Mouse (Mus musculus): ENCODE data around the gene Pls1. TPM values are rescaled to one million over a fixed set of nuclear protein-coding genes. Genes with fewer than 3 reads are reported as not detected.

Gene Pls1
- polyA plus RNA-seq, 1 experiment from 2014 or later = 22.0 TPM

DNA sequence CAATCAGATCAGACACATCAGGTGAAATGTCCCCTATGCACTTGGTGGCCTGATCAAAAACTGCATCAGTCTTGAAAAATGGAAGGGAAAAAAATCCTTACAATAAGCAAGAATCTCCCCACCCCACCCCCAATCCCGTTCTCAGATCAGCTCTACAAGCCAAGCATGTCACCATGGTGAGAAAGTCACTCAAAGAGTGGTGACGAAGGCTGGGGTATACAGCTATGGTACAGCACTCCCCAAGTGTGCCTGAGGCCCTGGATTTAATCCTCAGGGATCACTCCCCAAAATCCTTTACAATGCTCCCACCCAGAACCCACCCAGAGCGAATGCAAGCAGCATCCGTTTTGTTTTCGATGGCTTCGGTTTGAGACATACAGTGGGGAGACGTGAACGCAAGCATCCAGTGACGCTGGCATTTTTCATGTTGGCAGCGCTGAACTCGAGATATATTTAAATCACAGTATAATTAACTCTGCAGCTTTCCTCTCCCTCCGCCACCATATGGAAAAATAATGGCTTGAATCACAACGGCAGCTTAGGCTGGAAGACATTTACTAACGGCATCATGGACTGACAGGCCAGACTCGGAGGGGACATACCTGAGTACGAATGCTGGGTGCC is 60.1 kb downstream of the Pls1 start:
- Histone ChIP-seq H3K9ac (replicated peaks; ENCODE audit: low read length) (no peak overlapping the region), H3K27ac (ENCODE audit: low read length) (no peak overlapping the region), H3K36me3 (ENCODE audit: insufficient read depth, low read length) (no peaks in the 10 kb centered on the region), H3K27me3 (ENCODE audit: insufficient read depth, low read length) (no peaks in the 10 kb centered on the region), H3K9me3 (ENCODE audit: low read length) (no peaks in the 10 kb centered on the region), H3K4me3 (ENCODE audit: low read length) (no peak overlapping the region), H3K4me2 (replicated peaks; ENCODE audit: low read depth, low read length) (no peak overlapping the region), H3K4me1 (ENCODE audit: insufficient read depth, low read length) (no peaks in the 10 kb centered on the region)
- whole genome bisulfite sequencing = 85% methylated on average over 16 of the region's 16 CpGs
- no peak for ATAC-seq (ENCODE audit: low FRiP score, low TSS enrichment)

DNA sequence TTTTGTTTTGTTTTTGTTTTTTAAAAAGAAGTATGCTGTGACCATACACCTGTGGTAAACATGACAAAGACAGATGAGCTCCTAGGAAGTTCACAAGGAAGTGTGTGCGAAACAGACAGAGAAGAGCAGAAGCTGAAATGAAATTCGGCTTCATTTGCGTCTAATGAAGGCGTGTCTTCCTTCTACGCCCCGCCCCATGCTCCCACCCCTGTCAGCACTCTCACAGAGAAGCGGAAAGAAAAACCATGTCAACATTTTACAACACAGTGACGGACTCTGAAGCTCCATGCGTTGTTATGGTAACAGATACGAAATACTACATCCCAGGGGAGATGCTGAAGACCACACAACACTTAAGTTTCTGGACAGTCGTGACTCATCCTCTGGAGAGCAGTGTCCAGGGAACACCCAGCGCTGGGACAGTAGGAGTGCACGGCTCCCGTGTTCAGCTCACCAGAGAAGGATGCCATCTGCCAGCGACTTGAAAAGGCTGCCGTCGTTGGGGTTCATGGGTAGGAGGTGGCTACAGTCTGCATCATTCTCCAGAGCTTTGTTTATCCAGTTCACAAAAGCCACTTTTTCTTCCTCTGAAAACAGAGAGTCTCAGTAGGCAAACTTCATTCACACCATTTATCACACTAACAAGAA is 61.3 kb downstream of the Pls1 start:
- Histone ChIP-seq H3K36me3 (ENCODE audit: insufficient read depth, low read length) (no peaks in the 10 kb centered on the region), H3K4me2 (replicated peaks; ENCODE audit: low read depth, low read length) (no peak overlapping the region), H3K4me3 (ENCODE audit: low read length) (no peak overlapping the region), H3K27ac (ENCODE audit: low read length) (no peak overlapping the region), H3K9ac (replicated peaks; ENCODE audit: low read length) (no peak overlapping the region), H3K27me3 (ENCODE audit: insufficient read depth, low read length) (no peaks in the 10 kb centered on the region), H3K4me1 (ENCODE audit: insufficient read depth, low read length) (no peaks in the 10 kb centered on the region), H3K9me3 (ENCODE audit: low read length) (no peaks in the 10 kb centered on the region)
- WGBS = 70% methylated on average over 17 of the region's 17 CpGs
- no peak for ATAC-seq (ENCODE audit: low FRiP score, low TSS enrichment)

DNA sequence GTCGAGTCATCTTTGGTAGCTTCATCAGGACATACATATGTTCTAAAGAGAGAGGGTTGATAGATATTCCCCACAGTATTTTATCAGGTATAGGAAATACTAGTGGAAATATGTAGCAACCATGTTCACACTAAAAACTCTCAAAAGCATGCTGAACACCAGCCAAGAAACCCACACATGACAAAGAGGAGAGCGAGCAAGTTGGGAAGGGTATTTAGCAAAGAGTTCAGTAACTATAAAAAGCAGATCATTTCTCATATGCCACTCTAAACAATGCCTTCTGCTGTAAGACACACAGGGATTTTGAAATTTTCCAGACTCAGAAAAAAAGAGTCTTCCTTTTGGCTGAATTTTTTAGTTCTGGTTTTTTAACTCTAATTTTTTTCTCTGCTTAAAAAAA is 73.4 kb downstream of the Pls1 start:
- WGBS = 88% methylated on average over 2 of the region's 2 CpGs
- Histone ChIP-seq H3K9me3 (ENCODE audit: low read length) (no peaks in the 10 kb centered on the region), H3K9ac (replicated peaks; ENCODE audit: low read length) (no peak overlapping the region), H3K4me3 (ENCODE audit: low read length) (no peak overlapping the region), H3K36me3 (ENCODE audit: insufficient read depth, low read length) (no peaks in the 10 kb centered on the region), H3K4me2 (replicated peaks; ENCODE audit: low read depth, low read length) (no peak overlapping the region), H3K27ac (ENCODE audit: low read length) (no peak overlapping the region), H3K27me3 (ENCODE audit: insufficient read depth, low read length) (no peaks in the 10 kb centered on the region), H3K4me1 (ENCODE audit: insufficient read depth, low read length) (no peaks in the 10 kb centered on the region)
- no peak for ATAC-seq (ENCODE audit: low FRiP score, low TSS enrichment)

DNA sequence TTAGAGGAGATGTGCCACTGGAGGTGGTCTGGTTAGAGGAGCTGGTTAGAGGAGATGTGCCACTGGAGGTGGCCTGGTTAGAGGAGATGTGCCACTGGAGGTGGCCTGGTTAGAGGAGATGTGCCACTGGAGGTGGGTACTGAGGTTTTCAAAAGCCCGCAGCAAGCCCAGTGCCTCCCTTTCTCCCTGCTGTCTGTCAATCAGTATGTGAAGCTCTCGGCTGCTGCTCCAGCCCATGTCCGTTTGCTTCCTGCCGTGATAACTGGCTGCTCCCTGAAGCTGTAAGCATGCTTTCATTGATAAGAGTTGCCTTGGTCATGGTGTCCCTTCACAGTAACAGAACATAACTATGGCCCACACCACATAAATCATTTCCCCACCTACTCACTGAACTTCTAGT is 81.9 kb downstream of the Pls1 start:
- Histone ChIP-seq H3K4me1 (ENCODE audit: insufficient read depth, low read length) (no peaks in the 10 kb centered on the region), H3K9ac (replicated peaks; ENCODE audit: low read length) (no peak overlapping the region), H3K4me2 (replicated peaks; ENCODE audit: low read depth, low read length) (no peak overlapping the region), H3K9me3 (ENCODE audit: low read length) (no peaks in the 10 kb centered on the region), H3K4me3 (ENCODE audit: low read length) (no peak overlapping the region), H3K36me3 (ENCODE audit: insufficient read depth, low read length) (no peaks in the 10 kb centered on the region), H3K27ac (ENCODE audit: low read length) (no peak overlapping the region), H3K27me3 (ENCODE audit: insufficient read depth, low read length) (no peaks in the 10 kb centered on the region)
- ATAC-seq (ENCODE audit: low FRiP score, low TSS enrichment) = no peak
- 82% methylated on average over 4 of the region's 4 CpGs for WGBS

DNA sequence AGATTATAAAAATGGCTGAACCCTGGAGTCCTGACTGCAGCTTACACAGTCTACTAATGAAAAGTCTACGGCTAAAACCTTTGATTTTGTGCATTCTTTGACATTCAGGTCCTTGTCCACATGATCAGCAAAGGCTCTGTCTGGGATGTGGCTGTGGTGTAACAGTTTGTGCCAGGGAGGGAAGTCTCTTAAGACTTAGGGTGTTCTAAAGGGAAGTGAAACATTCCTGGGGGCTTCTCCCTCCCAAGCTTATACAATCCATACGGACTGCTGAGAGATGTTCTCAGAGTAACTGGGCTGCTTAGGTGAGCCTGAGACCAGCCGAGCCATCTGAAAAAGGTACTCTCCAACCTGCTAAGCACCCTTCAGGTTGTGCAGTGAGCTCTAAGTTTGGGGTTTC is 82.9 kb downstream of the Pls1 start:
- no peaks in the 10 kb centered on the region for H3K27me3 ChIP-seq (ENCODE audit: insufficient read depth, low read length)
- ATAC-seq (ENCODE audit: low FRiP score, low TSS enrichment) = no peak
- H3K4me1 ChIP-seq (ENCODE audit: insufficient read depth, low read length) = no peaks in the 10 kb centered on the region
- WGBS = 90% methylated on average over 3 of the region's 3 CpGs
- H3K27ac ChIP-seq (ENCODE audit: low read length) = no peak overlapping the region
- no peak overlapping the region for H3K9ac ChIP-seq (replicated peaks; ENCODE audit: low read length)
- H3K36me3 ChIP-seq (ENCODE audit: insufficient read depth, low read length) = no peaks in the 10 kb centered on the region
- no peak overlapping the region for H3K4me2 ChIP-seq (replicated peaks; ENCODE audit: low read depth, low read length)
- no peak overlapping the region for H3K4me3 ChIP-seq (ENCODE audit: low read length)
- no peaks in the 10 kb centered on the region for H3K9me3 ChIP-seq (ENCODE audit: low read length)

DNA sequence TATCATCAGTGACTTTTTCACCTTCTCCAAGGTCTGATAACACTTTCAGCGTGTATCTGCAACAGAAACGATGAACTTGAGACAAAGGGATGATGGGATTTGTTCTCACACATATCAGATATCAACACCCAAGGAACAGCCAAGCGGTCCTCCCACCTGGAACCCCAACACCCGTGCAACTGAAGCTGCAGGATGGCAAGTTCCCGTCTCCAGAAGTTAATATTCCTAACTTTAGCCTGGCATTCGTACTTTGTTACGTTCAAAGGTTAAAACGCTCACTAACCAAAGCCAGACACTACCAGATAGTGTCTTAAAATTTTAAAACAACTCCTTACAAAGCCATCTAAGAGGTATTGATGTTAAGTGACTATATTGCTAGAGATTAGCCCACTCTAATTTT is 83.7 kb downstream of the Pls1 start:
- H3K4me1 ChIP-seq (ENCODE audit: insufficient read depth, low read length) = no peaks in the 10 kb centered on the region
- H3K4me3 ChIP-seq (ENCODE audit: low read length) = no peak overlapping the region
- H3K27me3 ChIP-seq (ENCODE audit: insufficient read depth, low read length) = no peaks in the 10 kb centered on the region
- H3K36me3 ChIP-seq (ENCODE audit: insufficient read depth, low read length) = no peaks in the 10 kb centered on the region
- H3K4me2 ChIP-seq (replicated peaks; ENCODE audit: low read depth, low read length) = no peak overlapping the region
- H3K9me3 ChIP-seq (ENCODE audit: low read length) = no peaks in the 10 kb centered on the region
- H3K9ac ChIP-seq (replicated peaks; ENCODE audit: low read length) = no peak overlapping the region
- no peak overlapping the region for H3K27ac ChIP-seq (ENCODE audit: low read length)
- no peak for ATAC-seq (ENCODE audit: low FRiP score, low TSS enrichment)
- WGBS = 71% methylated on average over 8 of the region's 8 CpGs

DNA sequence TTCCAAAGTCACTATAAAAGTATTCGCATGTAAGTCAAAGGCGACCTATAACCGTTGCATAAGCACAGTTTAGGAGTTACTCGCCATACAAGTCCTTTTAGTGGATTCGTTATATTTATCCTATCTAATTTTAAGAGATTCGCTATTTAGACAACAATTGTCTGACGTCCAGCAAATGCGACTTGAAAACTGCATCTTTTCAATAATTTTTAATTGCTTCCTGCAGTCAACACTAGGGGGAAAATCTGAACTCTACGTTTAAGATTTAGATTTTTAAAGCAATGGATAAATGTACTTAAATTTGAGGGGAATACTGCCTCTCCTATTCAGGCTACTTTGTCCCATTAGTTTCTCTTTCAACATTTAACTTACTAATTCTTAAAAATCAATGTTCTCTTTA is 94.4 kb downstream of the Pls1 start:
- no peak overlapping the region for H3K27ac ChIP-seq (ENCODE audit: low read length)
- peaks cover 11% of the 10 kb centered on the region for H3K4me1 ChIP-seq (ENCODE audit: insufficient read depth, low read length)
- peaks cover 11% of the 10 kb centered on the region for H3K27me3 ChIP-seq (ENCODE audit: insufficient read depth, low read length)
- H3K4me3 ChIP-seq (ENCODE audit: low read length) = peak overlapping the region; percentile 85
- 42% methylated on average over 9 of the region's 9 CpGs for WGBS
- H3K9me3 ChIP-seq (ENCODE audit: low read length) = no peaks in the 10 kb centered on the region
- H3K36me3 ChIP-seq (ENCODE audit: insufficient read depth, low read length) = no peaks in the 10 kb centered on the region
- peak overlapping the region; percentile 97 for H3K4me2 ChIP-seq (replicated peaks; ENCODE audit: low read depth, low read length)
- no peak for ATAC-seq (ENCODE audit: low FRiP score, low TSS enrichment)
- H3K9ac ChIP-seq (replicated peaks; ENCODE audit: low read length) = no peak overlapping the region

DNA sequence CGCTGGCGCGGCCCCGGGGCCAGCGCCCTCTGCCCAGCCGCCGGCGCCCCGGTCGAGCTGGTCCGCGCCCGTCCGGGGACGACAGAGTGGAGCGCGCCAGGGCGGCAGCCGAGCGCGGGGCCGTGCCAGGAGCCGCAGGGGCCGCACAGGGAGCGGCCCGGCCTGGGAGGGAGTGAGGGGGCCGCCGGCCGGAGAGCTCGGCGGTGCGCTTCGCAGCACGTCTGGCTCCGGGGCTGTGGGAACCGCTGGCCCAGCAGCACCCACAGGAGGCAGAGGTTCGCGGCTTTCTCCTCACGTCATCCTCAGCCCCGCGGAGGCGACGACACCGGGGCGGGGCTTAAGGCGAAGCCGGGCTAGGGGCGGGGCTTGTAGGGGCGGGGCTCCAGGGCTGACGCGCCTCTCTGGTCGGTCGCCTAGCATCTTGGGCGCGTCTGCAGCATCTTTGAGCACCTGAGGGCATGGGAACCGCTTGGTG is 95.0 kb downstream of the Pls1 start, which contains the start of gene Trpc1:
Gene Trpc1 (minus strand): TSS at position 339 of the 475 bp plus-strand sequence.
- no peaks in the 10 kb centered on the region for H3K36me3 ChIP-seq (ENCODE audit: insufficient read depth, low read length)
- H3K4me2 ChIP-seq (replicated peaks; ENCODE audit: low read depth, low read length) = peak within 1 kb of the TSS; percentile 97
- H3K9ac ChIP-seq (replicated peaks; ENCODE audit: low read length) = peak within 1 kb of the TSS; percentile 86
- under 1% methylated on average over 50 of the region's 56 CpGs for WGBS
- no peaks in the 10 kb centered on the region for H3K9me3 ChIP-seq (ENCODE audit: low read length)
- H3K4me1 ChIP-seq (ENCODE audit: insufficient read depth, low read length) = peaks cover 11% of the 10 kb centered on the region
- peak within 1 kb of the TSS; percentile 85 for H3K4me3 ChIP-seq (ENCODE audit: low read length)
- peaks cover 11% of the 10 kb centered on the region for H3K27me3 ChIP-seq (ENCODE audit: insufficient read depth, low read length)
- H3K27ac ChIP-seq (ENCODE audit: low read length) = 0 out of 2 replicates have a peak within 1 kb of the TSS, but pooled peaks have one; percentile 10
- ATAC-seq (ENCODE audit: low FRiP score, low TSS enrichment) = peak; percentile 98

DNA sequence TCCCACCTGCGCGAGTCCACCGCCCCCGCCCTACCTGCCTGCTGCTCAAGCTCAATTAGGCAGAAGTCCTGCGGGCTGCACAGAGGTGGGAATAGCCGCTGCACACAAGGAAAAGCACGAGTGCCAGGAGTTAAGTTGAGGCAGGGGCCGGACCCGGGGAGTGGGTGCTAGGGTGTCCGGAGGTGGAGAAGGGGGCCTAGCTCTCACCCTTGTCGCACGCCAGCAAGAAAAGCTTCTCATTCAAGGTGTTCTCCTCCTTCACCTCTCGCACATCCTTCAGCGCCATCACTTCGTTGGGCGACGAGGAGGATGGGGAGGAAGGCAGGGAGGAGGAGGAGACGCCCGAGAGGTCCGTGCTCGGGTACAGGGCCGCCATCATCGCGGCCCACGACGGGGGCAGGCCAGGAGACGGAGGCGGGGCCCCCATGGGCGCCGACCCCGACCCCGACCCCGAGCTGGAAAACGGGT is 95.6 kb downstream of the Pls1 start:
- H3K4me3 ChIP-seq (ENCODE audit: low read length) = peak overlapping the region; percentile 85
- H3K4me1 ChIP-seq (ENCODE audit: insufficient read depth, low read length) = peaks cover 11% of the 10 kb centered on the region
- H3K36me3 ChIP-seq (ENCODE audit: insufficient read depth, low read length) = no peaks in the 10 kb centered on the region
- peak; percentile 69; the same call in 1 of the 2 replicates for ATAC-seq (ENCODE audit: low FRiP score, low TSS enrichment)
- H3K9me3 ChIP-seq (ENCODE audit: low read length) = no peaks in the 10 kb centered on the region
- 0 out of 2 replicates have a peak overlapping the region, but pooled peaks have one; percentile 10 for H3K27ac ChIP-seq (ENCODE audit: low read length)
- peak overlapping the region; percentile 97 for H3K4me2 ChIP-seq (replicated peaks; ENCODE audit: low read depth, low read length)
- H3K9ac ChIP-seq (replicated peaks; ENCODE audit: low read length) = peak overlapping the region; percentile 86
- 1% methylated on average over 27 of the region's 34 CpGs for WGBS
- peaks cover 11% of the 10 kb centered on the region for H3K27me3 ChIP-seq (ENCODE audit: insufficient read depth, low read length)

DNA sequence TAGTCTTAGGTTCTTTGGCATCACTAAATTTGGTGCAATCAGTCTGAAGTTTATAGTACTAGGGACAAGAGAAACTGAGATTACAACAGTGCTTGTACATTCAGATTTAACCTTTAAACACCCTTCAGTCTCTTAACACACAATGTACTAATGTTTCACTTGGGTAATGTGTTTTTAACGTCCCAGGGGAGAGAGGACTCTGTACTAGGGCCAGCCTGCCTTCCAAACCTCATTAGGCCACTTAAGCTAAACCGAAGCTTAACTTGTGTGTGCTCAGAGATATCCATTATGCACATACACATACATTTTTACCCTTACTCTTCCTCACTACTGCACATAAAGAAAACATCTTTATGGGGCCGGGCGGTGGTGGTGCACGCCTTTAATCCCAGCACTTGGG is 97.8 kb downstream of the Pls1 start:
- H3K4me3 ChIP-seq (ENCODE audit: low read length) = no peak overlapping the region
- peaks cover 11% of the 10 kb centered on the region for H3K27me3 ChIP-seq (ENCODE audit: insufficient read depth, low read length)
- no peaks in the 10 kb centered on the region for H3K9me3 ChIP-seq (ENCODE audit: low read length)
- peaks cover 11% of the 10 kb centered on the region for H3K4me1 ChIP-seq (ENCODE audit: insufficient read depth, low read length)
- no peak overlapping the region for H3K9ac ChIP-seq (replicated peaks; ENCODE audit: low read length)
- H3K36me3 ChIP-seq (ENCODE audit: insufficient read depth, low read length) = no peaks in the 10 kb centered on the region
- no peak overlapping the region for H3K4me2 ChIP-seq (replicated peaks; ENCODE audit: low read depth, low read length)
- WGBS = 84% methylated on average over 5 of the region's 5 CpGs
- no peak overlapping the region for H3K27ac ChIP-seq (ENCODE audit: low read length)
- ATAC-seq (ENCODE audit: low FRiP score, low TSS enrichment) = no peak
